16 mouse cellular contexts compared by ENCODE assay signal in the genomic region with DNA sequence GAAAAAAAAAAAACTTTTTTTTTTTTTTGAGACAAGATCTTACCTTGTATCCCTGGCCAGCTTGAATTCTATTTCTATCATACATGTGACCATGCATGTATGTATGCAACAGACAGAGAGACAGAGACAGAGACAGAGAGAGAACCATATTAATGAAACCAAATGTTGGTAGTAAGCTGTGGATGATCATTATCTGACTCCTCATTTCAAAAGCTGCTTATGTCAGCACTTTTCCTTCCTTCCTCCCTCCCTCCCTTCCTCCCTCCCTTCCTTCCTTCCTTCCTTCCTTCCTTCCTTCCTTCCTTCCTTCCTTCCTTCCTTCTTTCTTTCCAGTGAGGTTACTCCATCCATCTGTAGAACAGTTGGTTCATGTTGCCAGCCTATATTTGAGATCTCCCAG.
"Had no signal": no experiment of that assay in that cellular context is flagged by ENCODE, and none has a peak within 500 bp of the region (broad histone marks: within the 10 kb centered on the region; RNA-seq: fewer than 3 reads in every experiment).

No protein-coding gene starts in this region.

- H3K27ac ChIP-seq: neural tube, embryonic 13.5 days; neural tube, embryonic 15.5 days; stomach, embryonic 15.5 days; stomach, postnatal 0 days had no signal

- H3K36me3 ChIP-seq: neural tube, embryonic 13.5 days; neural tube, embryonic 15.5 days; stomach, embryonic 15.5 days had no signal

- H3K4me3 ChIP-seq: neural tube, embryonic 13.5 days; neural tube, embryonic 15.5 days; stomach, embryonic 15.5 days had no signal

- H3K27me3 ChIP-seq: neural tube, embryonic 13.5 days; neural tube, embryonic 15.5 days; stomach, embryonic 15.5 days had no signal

- H3K9ac ChIP-seq: neural tube, embryonic 13.5 days; neural tube, embryonic 15.5 days; stomach, embryonic 15.5 days had no signal

- DNase-seq: retina, postnatal 1 day; right cerebral cortex, adult 18-20 months; right cerebral cortex, postnatal 14 days; right cerebral cortex, postnatal 25 days; right cerebral cortex, postnatal 4 days; spleen, adult 18-20 months; thymus, adult 18-20 months; thymus, adult 2 months; thymus, postnatal 14 days; thymus, postnatal 25 days; thymus, postnatal 36 days; thymus, postnatal 4 days had no signal

- H3K4me1 ChIP-seq: neural tube, embryonic 13.5 days; neural tube, embryonic 15.5 days; stomach, embryonic 15.5 days had no signal

- H3K9me3 ChIP-seq: neural tube, embryonic 13.5 days; neural tube, embryonic 15.5 days; stomach, embryonic 15.5 days had no signal

- H3K4me2 ChIP-seq: neural tube, embryonic 13.5 days; neural tube, embryonic 15.5 days; stomach, embryonic 15.5 days had no signal
